Mouse (Mus musculus): Measurements from ENCODE around the gene Angptl8. TPM values are rescaled to one million over a fixed set of nuclear protein-coding genes. Genes with fewer than 3 reads are reported as not detected.

Gene Angptl8
- polyA plus RNA-seq, 1 experiment from 2014 or later: 74.6 TPM

GRCm38 (mm10) chr9:21840115-21840787 is 4.9 kb downstream of the Angptl8 start:
- ATAC-seq: no peak
- Histone ChIP-seq H3K4me3 (ENCODE audit: low read depth, low read length) (no peak overlapping the region), H3K27ac (ENCODE audit: low read depth) (no peak overlapping the region), H3K4me2 (ENCODE audit: low read depth, low read length) (no peak overlapping the region), H3K9ac (replicated peaks) (no peak overlapping the region), H3K4me1 (ENCODE audit: insufficient read depth) (no peaks in the 10 kb centered on the region; the same call in 1 of the 2 replicates), H3K27me3 (ENCODE audit: insufficient read depth, low read length) (no peaks in the 10 kb centered on the region), H3K9me3 (ENCODE audit: low read length) (no peaks in the 10 kb centered on the region), H3K36me3 (replicated peaks; ENCODE audit: insufficient read depth, low read length) (no peaks in the 10 kb centered on the region)
- TF ChIP-seq CTCF (IDR thresholded peaks at IDR 0.05; ENCODE audit: low read depth) (peak; percentile 80), EP300 (IDR thresholded peaks at IDR 0.05; ENCODE audit: low read depth) (no peak)
- 51% methylated on average over 8 of the region's 8 CpGs for WGBS (ENCODE audit: insufficient replicate concordance)
- peak; percentile 58 for DNase-seq

DNA sequence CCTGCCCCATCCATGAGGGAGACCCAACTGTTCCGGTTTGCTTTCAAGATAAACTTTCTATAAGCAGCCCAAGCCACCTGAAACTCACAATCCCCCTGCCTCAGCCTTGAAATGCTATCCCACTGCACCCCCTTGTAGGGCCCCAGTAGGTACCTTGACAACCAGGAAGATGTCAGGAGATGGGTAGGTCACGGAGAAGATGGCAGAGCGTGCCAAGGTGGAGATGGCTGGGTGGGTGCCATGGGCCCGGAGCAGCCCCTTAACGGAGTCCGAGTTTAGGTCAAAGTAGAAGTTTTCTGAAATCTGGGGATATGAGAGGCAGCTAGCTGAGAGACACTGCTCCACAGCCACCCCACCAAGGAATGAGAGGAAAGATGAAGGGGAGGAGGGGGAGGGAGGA is 6.0 kb downstream of the Angptl8 start:
- Histone ChIP-seq H3K36me3 (replicated peaks; ENCODE audit: insufficient read depth, low read length) (no peaks in the 10 kb centered on the region), H3K4me2 (ENCODE audit: low read depth, low read length) (no peak overlapping the region), H3K27me3 (ENCODE audit: insufficient read depth, low read length) (no peaks in the 10 kb centered on the region), H3K4me1 (ENCODE audit: insufficient read depth) (no peaks in the 10 kb centered on the region; the same call in 1 of the 2 replicates), H3K4me3 (ENCODE audit: low read depth, low read length) (no peak overlapping the region), H3K9me3 (ENCODE audit: low read length) (no peaks in the 10 kb centered on the region), H3K27ac (ENCODE audit: low read depth) (no peak overlapping the region), H3K9ac (replicated peaks) (no peak overlapping the region)
- ATAC-seq (no peak), DNase-seq (no peak)
- TF ChIP-seq CTCF (IDR thresholded peaks at IDR 0.05; ENCODE audit: low read depth) (no peak), EP300 (IDR thresholded peaks at IDR 0.05; ENCODE audit: low read depth) (no peak)
- WGBS (ENCODE audit: insufficient replicate concordance): 88% methylated on average over 6 of the region's 6 CpGs

DNA sequence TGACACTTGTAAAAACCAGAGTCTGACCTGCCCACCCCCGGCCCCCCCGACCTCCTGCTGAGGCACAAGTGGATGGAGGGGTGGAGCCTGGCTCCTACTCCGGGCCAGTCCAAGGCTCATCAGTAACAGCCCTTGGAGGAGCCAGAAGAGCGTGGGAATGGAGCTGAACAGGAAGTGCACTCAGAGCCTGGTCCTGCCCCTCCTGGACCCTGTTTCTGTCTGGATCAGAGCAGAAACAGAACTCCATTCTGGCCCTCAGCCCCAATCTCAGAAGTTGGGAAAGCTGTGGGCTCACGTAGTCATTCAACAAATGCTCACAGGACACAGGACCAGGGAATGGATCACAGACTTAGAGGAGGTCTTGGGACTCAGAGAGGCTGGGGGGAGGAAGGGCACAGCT is 7.1 kb downstream of the Angptl8 start:
- Histone ChIP-seq H3K27me3 (ENCODE audit: insufficient read depth, low read length) (no peaks in the 10 kb centered on the region), H3K4me3 (ENCODE audit: low read depth, low read length) (no peak overlapping the region), H3K4me1 (ENCODE audit: insufficient read depth) (no peaks in the 10 kb centered on the region; the same call in 1 of the 2 replicates), H3K9me3 (ENCODE audit: low read length) (no peaks in the 10 kb centered on the region), H3K27ac (ENCODE audit: low read depth) (0 out of 2 replicates have a peak overlapping the region, but pooled peaks have one; percentile 44), H3K9ac (replicated peaks) (no peak overlapping the region), H3K4me2 (ENCODE audit: low read depth, low read length) (no peak overlapping the region), H3K36me3 (replicated peaks; ENCODE audit: insufficient read depth, low read length) (no peaks in the 10 kb centered on the region)
- ATAC-seq (no peak), DNase-seq (no peak)
- TF ChIP-seq EP300 (IDR thresholded peaks at IDR 0.05; ENCODE audit: low read depth): no peak
- no peak for TF ChIP-seq CTCF (IDR thresholded peaks at IDR 0.05; ENCODE audit: low read depth)
- 59% methylated on average over 5 of the region's 5 CpGs for WGBS (ENCODE audit: insufficient replicate concordance)

- H3K36me3 ChIP-seq (replicated peaks; ENCODE audit: insufficient read depth, low read length): no peaks in the 10 kb centered on the region
- no peaks in the 10 kb centered on the region; the same call in 1 of the 2 replicates for H3K4me1 ChIP-seq (ENCODE audit: insufficient read depth)
- no peak for DNase-seq
- no peaks in the 10 kb centered on the region for H3K27me3 ChIP-seq (ENCODE audit: insufficient read depth, low read length)
- 66% methylated on average over 6 of the region's 6 CpGs for WGBS (ENCODE audit: insufficient replicate concordance)
- peak overlapping the region; percentile 44; the same call in 1 of the 2 replicates for H3K27ac ChIP-seq (ENCODE audit: low read depth)
- no peaks in the 10 kb centered on the region for H3K9me3 ChIP-seq (ENCODE audit: low read length)
- no peak for ATAC-seq
- TF ChIP-seq CTCF (IDR thresholded peaks at IDR 0.05; ENCODE audit: low read depth): no peak
- no peak for TF ChIP-seq EP300 (IDR thresholded peaks at IDR 0.05; ENCODE audit: low read depth)
- H3K9ac ChIP-seq (replicated peaks): no peak overlapping the region
- H3K4me3 ChIP-seq (ENCODE audit: low read depth, low read length): no peak overlapping the region
- no peak overlapping the region for H3K4me2 ChIP-seq (ENCODE audit: low read depth, low read length)
These were observed 7.8 kb downstream of the Angptl8 start for GRCm38 (mm10) chr9:21843086-21843485.

DNA sequence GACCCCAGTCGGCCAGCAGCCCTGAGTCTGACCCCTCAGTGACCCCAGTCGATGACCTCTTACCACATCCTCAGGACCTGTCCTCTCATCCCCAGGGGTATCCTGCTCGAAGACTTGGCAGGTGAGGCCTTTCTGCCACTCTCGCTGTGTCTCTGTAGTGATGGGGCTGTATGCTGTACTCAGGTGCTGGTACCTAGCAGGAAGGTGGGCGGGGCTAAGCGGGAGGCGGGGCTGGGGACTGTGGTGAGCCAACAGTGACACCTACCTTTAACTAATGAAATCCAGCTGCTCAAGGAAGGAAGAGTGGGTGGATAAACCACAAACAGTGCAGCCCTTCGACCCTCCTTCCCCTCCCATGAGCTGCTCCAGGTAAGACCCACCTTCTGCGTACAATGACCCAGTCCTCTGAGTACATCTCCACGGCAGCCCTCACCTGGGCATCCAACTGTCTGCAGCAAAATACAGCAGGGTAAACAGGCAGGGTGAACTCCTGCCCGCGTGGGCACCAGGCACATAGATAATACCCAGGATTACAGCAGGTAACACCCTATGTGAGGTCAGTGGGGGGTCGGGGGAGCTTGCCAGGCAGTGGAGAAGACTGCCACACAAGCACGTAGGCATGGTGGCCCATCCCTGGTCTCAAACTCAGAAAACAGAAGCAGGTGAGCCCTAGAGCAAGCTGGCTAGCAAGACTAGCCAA is 10.2 kb downstream of the Angptl8 start:
- no peak overlapping the region for H3K9ac ChIP-seq (replicated peaks)

GRCm38 (mm10) chr9:21846755-21847341 is 11.5 kb downstream of the Angptl8 start:
- no peak for DNase-seq
- Histone ChIP-seq H3K4me3 (ENCODE audit: low read depth, low read length) (no peak overlapping the region), H3K27ac (ENCODE audit: low read depth) (peak overlapping the region; percentile 71), H3K36me3 (replicated peaks; ENCODE audit: insufficient read depth, low read length) (no peaks in the 10 kb centered on the region), H3K9ac (replicated peaks) (no peak overlapping the region), H3K4me2 (ENCODE audit: low read depth, low read length) (peak overlapping the region; percentile 35; the same call in 1 of the 2 replicates), H3K9me3 (ENCODE audit: low read length) (no peaks in the 10 kb centered on the region), H3K4me1 (ENCODE audit: insufficient read depth) (peaks cover 8% of the 10 kb centered on the region), H3K27me3 (ENCODE audit: insufficient read depth, low read length) (no peaks in the 10 kb centered on the region)
- peak; percentile 38 for ATAC-seq
- WGBS (ENCODE audit: insufficient replicate concordance): 28% methylated on average over 11 of the region's 11 CpGs
- TF ChIP-seq EP300 (IDR thresholded peaks at IDR 0.05; ENCODE audit: low read depth) (no peak; the same call in 1 of the 2 replicates), CTCF (IDR thresholded peaks at IDR 0.05; ENCODE audit: low read depth) (no peak)

More for the DNA sequence above, 10.2 kb downstream of the Angptl8 start:
- DNase-seq (peak; percentile 67), ATAC-seq (peak; percentile 35; the same call in 1 of the 2 replicates)
- H3K4me3 ChIP-seq (ENCODE audit: low read depth, low read length): no peak overlapping the region
- TF ChIP-seq CTCF (IDR thresholded peaks at IDR 0.05; ENCODE audit: low read depth) (peak; percentile 38), EP300 (IDR thresholded peaks at IDR 0.05; ENCODE audit: low read depth) (no peak)
- no peak overlapping the region for H3K4me2 ChIP-seq (ENCODE audit: low read depth, low read length)
- no peak overlapping the region for H3K27ac ChIP-seq (ENCODE audit: low read depth)
- H3K4me1 ChIP-seq (ENCODE audit: insufficient read depth): peaks cover 6% of the 10 kb centered on the region
- no peaks in the 10 kb centered on the region for H3K9me3 ChIP-seq (ENCODE audit: low read length)
- no peaks in the 10 kb centered on the region for H3K27me3 ChIP-seq (ENCODE audit: insufficient read depth, low read length)
- no peaks in the 10 kb centered on the region for H3K36me3 ChIP-seq (replicated peaks; ENCODE audit: insufficient read depth, low read length)
- 51% methylated on average over 14 of the region's 14 CpGs for WGBS (ENCODE audit: insufficient replicate concordance)

All from liver, postnatal 0 days (tissue).